Mouse (Mus musculus): ENCODE results near the gene Dct. TPM values are rescaled to one million over a fixed set of nuclear protein-coding genes. Genes with fewer than 3 reads are reported as not detected.

The Dct gene
- polyA plus RNA-seq, 1 experiment from 2014 or later = 0.80 TPM

GRCm38 (mm10) chr14:118050431-118050830 lies 1.6 kb downstream of the Dct start:
- ATAC-seq (ENCODE audit: low FRiP score) (no peak), DNase-seq (ENCODE audit: low spot score) (no peak)
- Histone ChIP-seq H3K9ac (no peak overlapping the region), H3K9me3 (ENCODE audit: control insufficient read depth, low read length) (no peaks in the 10 kb centered on the region), H3K36me3 (replicated peaks; ENCODE audit: control insufficient read depth, insufficient read depth) (no peaks in the 10 kb centered on the region), H3K4me3 (replicated peaks; ENCODE audit: low read length) (no peak overlapping the region), H3K4me1 (replicated peaks; ENCODE audit: control insufficient read depth, insufficient read depth, low read length) (no peaks in the 10 kb centered on the region; the same call in 1 of the 2 replicates), H3K27me3 (ENCODE audit: control insufficient read depth, insufficient read depth, low read length) (peaks cover 8% of the 10 kb centered on the region; the same call in 1 of the 2 replicates), H3K27ac (no peak overlapping the region), H3K4me2 (replicated peaks) (no peak overlapping the region)
- 63% methylated on average over 10 of the region's 10 CpGs for WGBS

- WGBS = 47% methylated on average over 12 of the region's 12 CpGs
Observed at GRCm38 (mm10) chr14:118049648-118050238, 2.3 kb downstream of the Dct start.

GRCm38 (mm10) chr14:118042963-118043362 lies 9.1 kb downstream of the Dct start:
- H3K36me3 ChIP-seq (replicated peaks; ENCODE audit: control insufficient read depth, insufficient read depth) = no peaks in the 10 kb centered on the region
- DNase-seq (ENCODE audit: low spot score) = no peak
- WGBS = 82% methylated on average over 17 of the region's 17 CpGs
- no peak overlapping the region for H3K9ac ChIP-seq
- no peaks in the 10 kb centered on the region for H3K4me1 ChIP-seq (replicated peaks; ENCODE audit: control insufficient read depth, insufficient read depth, low read length)
- H3K27ac ChIP-seq = no peak overlapping the region
- no peaks in the 10 kb centered on the region for H3K9me3 ChIP-seq (ENCODE audit: control insufficient read depth, low read length)
- no peak overlapping the region for H3K4me2 ChIP-seq (replicated peaks)
- no peaks in the 10 kb centered on the region for H3K27me3 ChIP-seq (ENCODE audit: control insufficient read depth, insufficient read depth, low read length)
- ATAC-seq (ENCODE audit: low FRiP score) = no peak
- H3K4me3 ChIP-seq (replicated peaks; ENCODE audit: low read length) = no peak overlapping the region

More at GRCm38 (mm10) chr14:118049648-118050238, 2.3 kb downstream of the Dct start:
- Histone ChIP-seq H3K9ac (no peak overlapping the region), H3K27ac (no peak overlapping the region), H3K4me3 (replicated peaks; ENCODE audit: low read length) (no peak overlapping the region), H3K27me3 (ENCODE audit: control insufficient read depth, insufficient read depth, low read length) (peaks cover 8% of the 10 kb centered on the region; the same call in 1 of the 2 replicates), H3K9me3 (ENCODE audit: control insufficient read depth, low read length) (no peaks in the 10 kb centered on the region), H3K36me3 (replicated peaks; ENCODE audit: control insufficient read depth, insufficient read depth) (no peaks in the 10 kb centered on the region), H3K4me2 (replicated peaks) (no peak overlapping the region), H3K4me1 (replicated peaks; ENCODE audit: control insufficient read depth, insufficient read depth, low read length) (no peaks in the 10 kb centered on the region; the same call in 1 of the 2 replicates)
- no peak for DNase-seq (ENCODE audit: low spot score)
- no peak for ATAC-seq (ENCODE audit: low FRiP score)

- 62% methylated on average over 18 of the region's 18 CpGs for WGBS
- no peak overlapping the region for H3K4me3 ChIP-seq (replicated peaks; ENCODE audit: low read length)
- no peaks in the 10 kb centered on the region for H3K36me3 ChIP-seq (replicated peaks; ENCODE audit: control insufficient read depth, insufficient read depth)
- H3K4me1 ChIP-seq (replicated peaks; ENCODE audit: control insufficient read depth, insufficient read depth, low read length) = no peaks in the 10 kb centered on the region
- H3K4me2 ChIP-seq (replicated peaks) = no peak overlapping the region
- no peaks in the 10 kb centered on the region for H3K27me3 ChIP-seq (ENCODE audit: control insufficient read depth, insufficient read depth, low read length)
- DNase-seq (ENCODE audit: low spot score) (no peak), ATAC-seq (ENCODE audit: low FRiP score) (no peak)
- H3K27ac ChIP-seq = no peak overlapping the region
- H3K9me3 ChIP-seq (ENCODE audit: control insufficient read depth, low read length) = no peaks in the 10 kb centered on the region
- H3K9ac ChIP-seq = no peak overlapping the region
Observed at GRCm38 (mm10) chr14:118042066-118042762, 9.8 kb downstream of the Dct start.

GRCm38 (mm10) chr14:118040550-118041250 lies 11.3 kb downstream of the Dct start:
- no peak for DNase-seq (ENCODE audit: low spot score)
- Histone ChIP-seq H3K4me2 (replicated peaks) (no peak overlapping the region), H3K9me3 (ENCODE audit: control insufficient read depth, low read length) (no peaks in the 10 kb centered on the region), H3K36me3 (replicated peaks; ENCODE audit: control insufficient read depth, insufficient read depth) (no peaks in the 10 kb centered on the region), H3K4me1 (replicated peaks; ENCODE audit: control insufficient read depth, insufficient read depth, low read length) (no peaks in the 10 kb centered on the region), H3K4me3 (replicated peaks; ENCODE audit: low read length) (no peak overlapping the region), H3K27me3 (ENCODE audit: control insufficient read depth, insufficient read depth, low read length) (no peaks in the 10 kb centered on the region), H3K9ac (no peak overlapping the region), H3K27ac (no peak overlapping the region)
- 71% methylated on average over 7 of the region's 7 CpGs for WGBS
- ATAC-seq (ENCODE audit: low FRiP score) = no peak

- WGBS = 91% methylated on average over 3 of the region's 3 CpGs
- H3K9me3 ChIP-seq (ENCODE audit: control insufficient read depth, low read length) = no peaks in the 10 kb centered on the region
- H3K4me1 ChIP-seq (replicated peaks; ENCODE audit: control insufficient read depth, insufficient read depth, low read length) = no peaks in the 10 kb centered on the region
- H3K27ac ChIP-seq = no peak overlapping the region
- H3K36me3 ChIP-seq (replicated peaks; ENCODE audit: control insufficient read depth, insufficient read depth) = no peaks in the 10 kb centered on the region
- ATAC-seq (ENCODE audit: low FRiP score) = no peak
- no peak overlapping the region for H3K9ac ChIP-seq
- H3K4me2 ChIP-seq (replicated peaks) = no peak overlapping the region
- H3K4me3 ChIP-seq (replicated peaks; ENCODE audit: low read length) = no peak overlapping the region
- DNase-seq (ENCODE audit: low spot score) = no peak
- H3K27me3 ChIP-seq (ENCODE audit: control insufficient read depth, insufficient read depth, low read length) = no peaks in the 10 kb centered on the region
Observed at GRCm38 (mm10) chr14:118039074-118039473, 13.0 kb downstream of the Dct start.

GRCm38 (mm10) chr14:118027564-118027963 lies 24.5 kb downstream of the Dct start:
- WGBS = 97% methylated on average over 3 of the region's 3 CpGs
- Histone ChIP-seq H3K4me3 (replicated peaks; ENCODE audit: low read length) (no peak overlapping the region), H3K9me3 (ENCODE audit: control insufficient read depth, low read length) (peaks cover 38% of the 10 kb centered on the region), H3K27ac (no peak overlapping the region), H3K27me3 (ENCODE audit: control insufficient read depth, insufficient read depth, low read length) (no peaks in the 10 kb centered on the region), H3K36me3 (replicated peaks; ENCODE audit: control insufficient read depth, insufficient read depth) (no peaks in the 10 kb centered on the region), H3K4me1 (replicated peaks; ENCODE audit: control insufficient read depth, insufficient read depth, low read length) (no peaks in the 10 kb centered on the region), H3K9ac (no peak overlapping the region), H3K4me2 (replicated peaks) (no peak overlapping the region)
- no peak for ATAC-seq (ENCODE audit: low FRiP score)
- no peak for DNase-seq (ENCODE audit: low spot score)

- 44% methylated on average over 10 of the region's 10 CpGs for WGBS
- Histone ChIP-seq H3K4me3 (replicated peaks; ENCODE audit: low read length) (no peak overlapping the region), H3K4me1 (replicated peaks; ENCODE audit: control insufficient read depth, insufficient read depth, low read length) (no peaks in the 10 kb centered on the region), H3K27me3 (ENCODE audit: control insufficient read depth, insufficient read depth, low read length) (no peaks in the 10 kb centered on the region), H3K36me3 (replicated peaks; ENCODE audit: control insufficient read depth, insufficient read depth) (no peaks in the 10 kb centered on the region), H3K9ac (no peak overlapping the region), H3K27ac (no peak overlapping the region), H3K4me2 (replicated peaks) (no peak overlapping the region), H3K9me3 (ENCODE audit: control insufficient read depth, low read length) (no peaks in the 10 kb centered on the region)
- DNase-seq (ENCODE audit: low spot score) = no peak
- ATAC-seq (ENCODE audit: low FRiP score) = no peak
Observed at GRCm38 (mm10) chr14:118021867-118022543, 30.0 kb downstream of the Dct start.

- Histone ChIP-seq H3K4me3 (replicated peaks; ENCODE audit: low read length) (no peak overlapping the region), H3K36me3 (replicated peaks; ENCODE audit: control insufficient read depth, insufficient read depth) (no peaks in the 10 kb centered on the region), H3K4me1 (replicated peaks; ENCODE audit: control insufficient read depth, insufficient read depth, low read length) (no peaks in the 10 kb centered on the region), H3K27ac (no peak overlapping the region), H3K9ac (no peak overlapping the region), H3K27me3 (ENCODE audit: control insufficient read depth, insufficient read depth, low read length) (no peaks in the 10 kb centered on the region), H3K4me2 (replicated peaks) (no peak overlapping the region), H3K9me3 (ENCODE audit: control insufficient read depth, low read length) (no peaks in the 10 kb centered on the region)
- DNase-seq (ENCODE audit: low spot score) = no peak
- no peak for ATAC-seq (ENCODE audit: low FRiP score)
- WGBS = 85% methylated on average over 5 of the region's 5 CpGs
Observed at GRCm38 (mm10) chr14:118019314-118019713, 32.7 kb downstream of the Dct start.

Data from hindbrain, embryonic 14.5 days (tissue).